Mouse (Mus musculus) frontal cortex, postnatal 36 days (tissue): ENCODE results near the gene 6030458C11Rik.

Source experiments
- DNase-seq, 2 experiments: peaks; one replicate each; pipeline ENCODE4 v3.0.0; 2022; ENCODE audit warnings: low spot score in 2 of 2

Gene 6030458C11Rik

GRCm38 (mm10) chr15:12762258-12762913 is 62.1 kb downstream of the 6030458C11Rik start:
- no peak for DNase-seq

GRCm38 (mm10) chr15:12760747-12761146 is 63.7 kb downstream of the 6030458C11Rik start:
- no peak for DNase-seq

DNA sequence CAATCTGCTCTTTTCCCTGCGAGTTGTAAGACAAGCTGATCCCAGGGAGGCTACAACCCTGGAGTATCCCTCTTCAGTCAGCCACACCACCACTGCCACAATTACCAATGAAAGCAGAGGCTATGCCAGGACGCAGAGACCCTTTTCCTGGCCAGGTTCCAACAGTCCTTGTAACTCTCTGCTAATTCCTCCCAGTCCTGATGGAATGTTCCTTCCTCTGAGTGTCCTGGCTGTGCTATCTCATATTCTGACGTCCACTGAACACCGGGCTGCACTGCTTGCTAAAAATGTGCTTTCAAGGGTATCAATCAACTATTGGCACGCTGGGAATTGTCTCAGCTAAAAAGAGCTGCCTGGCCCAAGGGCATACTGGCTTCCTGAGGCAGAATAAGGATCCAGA is 66.0 kb downstream of the 6030458C11Rik start:
- DNase-seq: no peak
